Mouse (Mus musculus) hindbrain, embryonic 14.5 days (tissue): Measurements from ENCODE around the gene Olfr1231. TPM values are rescaled to one million over a fixed set of nuclear protein-coding genes. Genes with fewer than 3 reads are reported as not detected.

Source experiments
- ATAC-seq: fragments of 200-750 bp; cut with Nextera tagmentation; 2 replicates; pipeline ENCODE4 v1.8.0; 2017; ENCODE audit warnings: moderate number of reproducible peaks, mild to moderate bottlenecking, moderate TSS enrichment, moderate library complexity; ENCODE audit not compliant: low FRiP score
- DNase-seq: peaks from one replicate; pipeline ENCODE4 v3.0.0-alpha.2; 2015; ENCODE audit warnings: low spot score
- H3K27ac ChIP-seq: fragments of 300-500 bp; sonication (generic); 2 replicates; pipeline ENCODE4 v1.5.1; 2014; ENCODE audit warnings: mild to moderate bottlenecking, moderate library complexity
- H3K27me3 ChIP-seq: fragments of 300-500 bp; sonication (generic); 2 replicates; pipeline ENCODE4 v1.6.1; 2014; ENCODE audit warnings: mild to moderate bottlenecking, low read length, mixed read lengths; ENCODE audit not compliant: control insufficient read depth, insufficient read depth
- H3K36me3 ChIP-seq: fragments of 300-500 bp; sonication (generic); replicated peaks from 2 replicates; pipeline ENCODE4 v1.6.1; 2014; ENCODE audit not compliant: control insufficient read depth, insufficient read depth
- H3K4me1 ChIP-seq: fragments of 300-500 bp; sonication (generic); replicated peaks from 2 replicates; pipeline ENCODE4 v1.6.1; 2014; ENCODE audit warnings: antibody characterized with exemption, low read length, mixed read lengths; ENCODE audit not compliant: control insufficient read depth, insufficient read depth
- H3K4me2 ChIP-seq: fragments of 300-500 bp; sonication (generic); replicated peaks from 2 replicates; pipeline ENCODE4 v1.6.1; 2014; ENCODE audit warnings: mild to moderate bottlenecking, moderate library complexity
- H3K4me3 ChIP-seq: fragments of 300-500 bp; sonication (generic); replicated peaks from 2 replicates; pipeline ENCODE4 v1.5.1; 2014; ENCODE audit warnings: mild to moderate bottlenecking, low read length
- H3K9ac ChIP-seq: fragments of 300-500 bp; sonication (generic); 2 replicates; pipeline ENCODE4 v1.6.1; 2014
- H3K9me3 ChIP-seq: fragments of 300-500 bp; sonication (generic); 2 replicates; pipeline ENCODE4 v1.6.1; 2016; ENCODE audit warnings: low read length; ENCODE audit not compliant: control insufficient read depth
- WGBS: fragments of 180-500 bp; shearing (Covaris S2); extraction: QIAGEN DNeasy Blood & Tissue Kit; methylation state at CpG from one replicate; pipeline ENCODE4 v1.1.7; 2014; 5-methylcytosine and 5-hydroxymethylcytosine counted together
- polyA plus RNA-seq: library from polyadenylated mRNA; unstranded; fragments of >200 nt; fragmentation: Nextera tagmentation; extraction: Ambion mirVana; gene quantifications from 2 replicates; pipeline ENCODE4 v1.2.1, GENCODE M21; 2014

The Olfr1231 gene
- not detected in 2 replicates for polyA plus RNA-seq

DNA sequence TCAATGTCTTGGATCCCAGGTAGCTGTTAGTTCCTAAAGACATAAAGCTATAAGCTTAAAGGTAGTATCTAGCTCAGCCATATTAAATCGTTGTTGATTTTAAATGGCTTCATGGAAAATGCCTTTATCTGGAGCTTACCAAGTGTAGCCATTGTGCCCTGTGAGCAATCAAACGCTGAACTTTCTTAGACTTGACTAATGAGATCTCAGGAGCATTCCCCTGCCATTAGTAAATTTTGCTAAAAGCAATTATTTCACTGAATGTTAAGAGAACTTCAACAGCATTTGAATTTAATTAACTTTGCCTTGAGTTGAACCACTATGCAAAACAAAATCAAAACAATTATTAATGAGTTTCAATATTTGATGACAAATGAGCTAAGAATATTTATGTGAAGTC lies at the start of gene Olfr1231:
Olfr1231 (minus strand) TSS at position 101 of the 400 bp plus-strand sequence.
- Histone ChIP-seq H3K27ac (no peak within 1 kb of the TSS), H3K4me2 (no peak within 1 kb of the TSS), H3K9ac (no peak within 1 kb of the TSS), H3K4me3 (no peak within 1 kb of the TSS), H3K4me1 (no peaks in the 10 kb centered on the region), H3K36me3 (no peaks in the 10 kb centered on the region), H3K27me3 (no peaks in the 10 kb centered on the region), H3K9me3 (no peaks in the 10 kb centered on the region)
- ATAC-seq (no peak), DNase-seq (no peak)
- WGBS: 81% methylated on average over 2 of the region's 2 CpGs

DNA sequence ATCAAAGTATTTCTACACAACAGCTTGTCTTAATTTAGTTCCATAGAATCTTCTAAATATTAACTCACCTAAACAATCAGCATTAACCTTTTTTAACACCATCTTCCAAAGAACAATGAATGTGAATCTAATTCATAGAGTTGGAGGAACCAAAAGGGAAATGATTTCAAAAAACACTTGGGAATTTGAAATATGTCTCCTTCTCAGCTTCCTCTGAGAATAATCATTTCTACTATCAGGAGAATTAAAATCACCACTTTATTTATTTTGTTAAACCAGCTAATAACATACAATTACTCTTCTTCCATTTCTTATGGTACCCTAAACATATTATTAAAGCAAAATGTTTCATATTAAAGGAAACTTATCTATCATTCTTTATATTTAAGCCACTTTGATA lies 35.4 kb upstream of the Olfr1231 start, which contains the start of gene Olfr1233:
Olfr1233 (minus strand) TSS at position 101 of the 400 bp plus-strand sequence.
- Histone ChIP-seq H3K4me3 (no peak within 1 kb of the TSS), H3K4me2 (no peak within 1 kb of the TSS), H3K9ac (no peak within 1 kb of the TSS), H3K4me1 (no peaks in the 10 kb centered on the region), H3K36me3 (no peaks in the 10 kb centered on the region), H3K27ac (no peak within 1 kb of the TSS), H3K27me3 (no peaks in the 10 kb centered on the region), H3K9me3 (no peaks in the 10 kb centered on the region)
- DNase-seq: no peak
- ATAC-seq: no peak

DNA sequence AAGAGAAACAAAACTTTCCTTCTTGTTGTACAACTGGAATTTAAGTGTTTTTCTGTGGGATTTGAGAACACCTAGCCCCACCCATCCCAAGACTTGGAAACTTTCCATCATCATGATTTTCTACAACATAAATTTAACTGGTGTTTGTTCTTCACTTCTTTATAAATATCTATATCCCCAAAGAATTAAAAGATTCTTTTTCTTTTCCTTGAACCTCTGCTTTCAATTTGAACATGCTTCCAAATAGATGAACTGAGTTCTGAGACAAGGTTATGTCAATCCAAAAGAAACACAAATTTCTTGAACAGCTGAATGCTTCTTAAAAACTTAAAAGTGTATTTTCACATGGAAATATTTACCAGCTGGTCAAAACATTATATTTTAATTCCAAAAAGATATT lies 22.7 kb upstream of the Olfr1231 start, which contains the start of gene Olfr1232:
Olfr1232 (minus strand) TSS at position 101 of the 400 bp plus-strand sequence.
- DNase-seq (no peak), ATAC-seq (no peak)
- no peak within 1 kb of the TSS for H3K27ac ChIP-seq
- H3K9me3 ChIP-seq: no peaks in the 10 kb centered on the region
- H3K4me2 ChIP-seq: no peak within 1 kb of the TSS
- H3K27me3 ChIP-seq: no peaks in the 10 kb centered on the region
- no peak within 1 kb of the TSS for H3K4me3 ChIP-seq
- H3K36me3 ChIP-seq: no peaks in the 10 kb centered on the region
- no peaks in the 10 kb centered on the region for H3K4me1 ChIP-seq
- no peak within 1 kb of the TSS for H3K9ac ChIP-seq

DNA sequence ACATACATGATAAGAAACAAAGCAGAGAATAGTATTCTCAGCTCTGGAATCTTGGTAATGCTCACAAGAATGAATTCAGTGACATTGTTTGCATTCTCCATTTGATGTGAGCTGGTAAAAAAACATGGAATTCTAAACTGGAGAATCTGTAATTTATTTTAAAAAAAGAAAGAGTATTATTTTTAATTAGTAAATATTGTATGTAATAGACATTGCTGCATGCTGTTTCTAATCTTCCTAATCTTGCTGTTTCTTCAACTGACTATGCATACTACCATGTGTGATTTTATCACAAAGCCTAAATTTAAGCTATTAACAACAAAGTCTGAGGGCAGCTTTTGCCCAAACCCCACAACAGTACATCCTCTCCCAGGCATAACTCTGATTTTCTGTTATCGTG lies 9.7 kb downstream of the Olfr1231 start, which contains the start of gene Olfr1230:
Olfr1230 (minus strand) TSS at position 101 of the 400 bp plus-strand sequence.
- no peaks in the 10 kb centered on the region for H3K4me1 ChIP-seq
- H3K27ac ChIP-seq: no peak within 1 kb of the TSS
- no peak within 1 kb of the TSS for H3K4me2 ChIP-seq
- no peak within 1 kb of the TSS for H3K4me3 ChIP-seq
- H3K9ac ChIP-seq: no peak within 1 kb of the TSS
- WGBS: 98% methylated on average over 1 of the region's 1 CpGs
- DNase-seq (no peak), ATAC-seq (no peak)
- no peaks in the 10 kb centered on the region for H3K36me3 ChIP-seq
- H3K27me3 ChIP-seq: no peaks in the 10 kb centered on the region
- no peaks in the 10 kb centered on the region for H3K9me3 ChIP-seq

DNA sequence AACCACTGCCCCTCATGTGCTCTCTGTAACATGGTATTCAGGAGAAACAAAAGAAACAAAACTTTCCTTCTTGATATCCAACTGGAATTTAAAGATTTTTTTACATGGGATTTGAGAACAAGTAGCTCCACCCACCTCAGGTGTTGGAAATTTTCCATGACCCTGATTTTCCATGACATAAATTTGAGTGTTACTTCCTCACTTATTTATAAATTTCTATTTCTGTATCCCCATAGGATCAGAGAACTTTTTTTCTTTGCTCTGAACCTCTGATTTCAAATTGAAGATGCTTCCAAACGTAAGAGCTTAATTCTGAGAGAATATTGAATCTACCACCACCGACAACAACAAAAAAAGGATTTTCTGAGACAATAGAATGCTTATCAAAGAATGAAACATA lies 19.0 kb downstream of the Olfr1231 start, which contains the start of gene Olfr1229:
Olfr1229 (minus strand) TSS at position 101 of the 400 bp plus-strand sequence.
- Histone ChIP-seq H3K4me1 (no peaks in the 10 kb centered on the region), H3K27ac (no peak within 1 kb of the TSS), H3K9me3 (no peaks in the 10 kb centered on the region), H3K4me2 (no peak within 1 kb of the TSS), H3K27me3 (no peaks in the 10 kb centered on the region), H3K4me3 (no peak within 1 kb of the TSS), H3K36me3 (no peaks in the 10 kb centered on the region), H3K9ac (no peak within 1 kb of the TSS)
- ATAC-seq (no peak), DNase-seq (no peak)
- 81% methylated on average over 2 of the region's 2 CpGs for WGBS

DNA sequence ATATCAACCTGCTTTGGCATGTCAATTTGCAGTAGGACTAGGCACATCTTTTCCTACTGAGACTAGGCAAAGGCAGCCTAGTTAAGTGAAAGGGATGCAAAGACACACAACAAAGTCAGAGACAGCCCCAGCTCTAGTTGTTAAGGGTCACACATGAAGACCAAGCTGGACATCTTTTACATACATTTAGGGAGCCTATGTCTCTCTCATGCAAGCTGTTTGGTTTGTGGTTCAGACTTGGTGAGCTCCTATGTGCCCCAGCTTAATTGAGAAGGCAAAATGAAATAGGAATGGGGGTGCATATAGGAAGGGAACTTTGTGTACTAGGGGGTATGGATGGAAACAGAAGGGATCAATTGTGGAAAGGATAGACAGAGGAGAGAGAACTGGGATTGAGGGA lies 52.9 kb downstream of the Olfr1231 start, which contains the start of gene Olfr1228:
Olfr1228 (minus strand) TSS at position 101 of the 400 bp plus-strand sequence.
- no peaks in the 10 kb centered on the region for H3K4me1 ChIP-seq
- H3K4me2 ChIP-seq: no peak within 1 kb of the TSS
- no peak for DNase-seq
- H3K4me3 ChIP-seq: no peak within 1 kb of the TSS
- no peaks in the 10 kb centered on the region for H3K36me3 ChIP-seq
- H3K27me3 ChIP-seq: no peaks in the 10 kb centered on the region
- H3K27ac ChIP-seq: no peak within 1 kb of the TSS
- H3K9ac ChIP-seq: no peak within 1 kb of the TSS
- ATAC-seq: no peak
- H3K9me3 ChIP-seq: no peaks in the 10 kb centered on the region

Other genes starting within 250 kb of the Olfr1231 start
- not detected in 2 replicates for gene Olfr1218, start 245.9 kb downstream of the Olfr1231 start, polyA plus RNA-seq
- not detected in 2 replicates for gene Olfr1219, start 223.6 kb downstream of the Olfr1231 start, polyA plus RNA-seq
- not detected in 2 replicates for gene Olfr1220, start 200.2 kb downstream of the Olfr1231 start, polyA plus RNA-seq
- gene Olfr1221, start 189.8 kb downstream of the Olfr1231 start, polyA plus RNA-seq: not detected in 2 replicates
- gene Olfr1222, start 174.0 kb downstream of the Olfr1231 start, polyA plus RNA-seq: not detected in 2 replicates
- gene Olfr1223, start 155.5 kb downstream of the Olfr1231 start, polyA plus RNA-seq: not detected in 2 replicates
- gene Olfr1224-ps1, start 143.0 kb downstream of the Olfr1231 start, polyA plus RNA-seq: not detected in 2 replicates
- not detected in 2 replicates for gene Olfr1225, start 132.4 kb downstream of the Olfr1231 start, polyA plus RNA-seq
- not detected in 2 replicates for gene Olfr1226, start 107.0 kb downstream of the Olfr1231 start, polyA plus RNA-seq
- not detected in 2 replicates for gene Olfr1228, start 53.0 kb downstream of the Olfr1231 start, polyA plus RNA-seq
- gene Olfr1229, start 19.1 kb downstream of the Olfr1231 start, polyA plus RNA-seq: not detected in 2 replicates
- not detected in 2 replicates for gene Olfr1230, start 9.8 kb downstream of the Olfr1231 start, polyA plus RNA-seq
- not detected in 2 replicates for gene Olfr1232, start 22.6 kb upstream of the Olfr1231 start, polyA plus RNA-seq
- gene Olfr1233, start 35.3 kb upstream of the Olfr1231 start, polyA plus RNA-seq: not detected in 2 replicates
- not detected in 2 replicates for gene Olfr1234, start 57.8 kb upstream of the Olfr1231 start, polyA plus RNA-seq
- gene Olfr1238, start 102.6 kb upstream of the Olfr1231 start, polyA plus RNA-seq: not detected in 2 replicates
- gene Olfr1239, start 113.3 kb upstream of the Olfr1231 start, polyA plus RNA-seq: not detected in 2 replicates
- not detected in 2 replicates for gene Olfr1240, start 135.9 kb upstream of the Olfr1231 start, polyA plus RNA-seq
- not detected in 2 replicates for gene Olfr1241, start 180.1 kb upstream of the Olfr1231 start, polyA plus RNA-seq
- not detected in 2 replicates for gene Olfr1242, start 191.3 kb upstream of the Olfr1231 start, polyA plus RNA-seq
- not detected in 2 replicates for gene Olfr1243, start 224.4 kb upstream of the Olfr1231 start, polyA plus RNA-seq